Mouse (Mus musculus) kidney, embryonic 14.5 days (tissue): Measurements from ENCODE around the gene Kel. TPM values are rescaled to one million over a fixed set of nuclear protein-coding genes. Genes with fewer than 3 reads are reported as not detected.
A peak's percentile ranks its signal among the peaks of the same experiment; 100 is the strongest.

Experiments used
- ATAC-seq: fragments of 200-750 bp; cut with Nextera tagmentation; 2 replicates; pipeline ENCODE4 v1.8.0; 2017; ENCODE audit warnings: moderate number of reproducible peaks, mild to moderate bottlenecking, moderate TSS enrichment, moderate library complexity; ENCODE audit not compliant: low FRiP score, low TSS enrichment
- H3K27ac ChIP-seq: fragments of 300-500 bp; sonication (generic); 2 replicates; pipeline ENCODE4 v1.5.1; 2014; ENCODE audit warnings: low read depth, mild to moderate bottlenecking, low read length, moderate library complexity, mixed read lengths
- H3K27me3 ChIP-seq: fragments of 300-500 bp; sonication (generic); 2 replicates; pipeline ENCODE4 v1.6.1; 2014; ENCODE audit warnings: mild to moderate bottlenecking, low read length; ENCODE audit not compliant: control insufficient read depth, insufficient read depth
- H3K36me3 ChIP-seq: fragments of 300-500 bp; sonication (generic); 2 replicates; pipeline ENCODE4 v1.6.1; 2014; ENCODE audit warnings: low read length, mixed read lengths; ENCODE audit not compliant: control insufficient read depth, insufficient read depth
- H3K4me1 ChIP-seq: fragments of 300-500 bp; sonication (generic); 2 replicates; pipeline ENCODE4 v1.6.1; 2014; ENCODE audit warnings: low read length, mixed read lengths; ENCODE audit not compliant: control insufficient read depth, insufficient read depth
- H3K4me2 ChIP-seq: fragments of 300-500 bp; sonication (generic); replicated peaks from 2 replicates; pipeline ENCODE4 v1.6.1; 2014; ENCODE audit warnings: low read depth, mild to moderate bottlenecking, low read length
- H3K4me3 ChIP-seq: fragments of 300-500 bp; sonication (generic); 2 replicates; pipeline ENCODE4 v1.5.1; 2014; ENCODE audit warnings: mild to moderate bottlenecking, low read length
- H3K9ac ChIP-seq: fragments of 300-500 bp; sonication (generic); 2 replicates; pipeline ENCODE4 v1.6.1; 2014; ENCODE audit warnings: low read depth, mild to moderate bottlenecking, low read length, moderate library complexity
- H3K9me3 ChIP-seq: fragments of 300-500 bp; sonication (generic); 2 replicates; pipeline ENCODE4 v1.6.1; 2016; ENCODE audit warnings: low read length; ENCODE audit not compliant: control insufficient read depth
- WGBS: fragments of 180-500 bp; shearing (Covaris S2); extraction: QIAGEN DNeasy Blood & Tissue Kit; methylation state at CpG from one replicate; pipeline ENCODE4 v1.1.7; 2014; 5-methylcytosine and 5-hydroxymethylcytosine counted together
- polyA plus RNA-seq: library from polyadenylated mRNA; unstranded; fragments of >200 nt; fragmentation: Nextera tagmentation; extraction: Ambion mirVana; gene quantifications from 2 replicates; pipeline ENCODE4 v1.2.1, GENCODE M21; 2014

The Kel gene
- 1.2 and 1.8 TPM in 2 replicates for polyA plus RNA-seq

- no peak within 1 kb of the TSS for H3K9ac ChIP-seq
- H3K27ac ChIP-seq, result no peak within 1 kb of the TSS
- WGBS, result 38% methylated on average over 1 of the region's 1 CpGs
- H3K9me3 ChIP-seq, result no peaks in the 10 kb centered on the region
- no peak within 1 kb of the TSS for H3K4me2 ChIP-seq
- ATAC-seq, result no peak
- no peaks in the 10 kb centered on the region for H3K27me3 ChIP-seq
- no peaks in the 10 kb centered on the region for H3K4me1 ChIP-seq
- no peak within 1 kb of the TSS for H3K4me3 ChIP-seq
- no peaks in the 10 kb centered on the region for H3K36me3 ChIP-seq
Observed at GRCm38 (mm10) chr6:41704123-41704522, at the start of gene Kel. TSS of gene Kel (minus strand) at chr6:41704339.

- no peaks in the 10 kb centered on the region for H3K36me3 ChIP-seq
- H3K27me3 ChIP-seq, result no peaks in the 10 kb centered on the region
- H3K4me2 ChIP-seq, result no peak overlapping the region
- H3K4me3 ChIP-seq, result no peak overlapping the region
- WGBS, result 78% methylated on average over 5 of the region's 5 CpGs
- no peak overlapping the region for H3K9ac ChIP-seq
- no peaks in the 10 kb centered on the region for H3K4me1 ChIP-seq
- no peak for ATAC-seq
- H3K9me3 ChIP-seq, result no peaks in the 10 kb centered on the region
- H3K27ac ChIP-seq, result no peak overlapping the region
Observed at GRCm38 (mm10) chr6:41744664-41745392, 40.7 kb upstream of the Kel start.

DNA sequence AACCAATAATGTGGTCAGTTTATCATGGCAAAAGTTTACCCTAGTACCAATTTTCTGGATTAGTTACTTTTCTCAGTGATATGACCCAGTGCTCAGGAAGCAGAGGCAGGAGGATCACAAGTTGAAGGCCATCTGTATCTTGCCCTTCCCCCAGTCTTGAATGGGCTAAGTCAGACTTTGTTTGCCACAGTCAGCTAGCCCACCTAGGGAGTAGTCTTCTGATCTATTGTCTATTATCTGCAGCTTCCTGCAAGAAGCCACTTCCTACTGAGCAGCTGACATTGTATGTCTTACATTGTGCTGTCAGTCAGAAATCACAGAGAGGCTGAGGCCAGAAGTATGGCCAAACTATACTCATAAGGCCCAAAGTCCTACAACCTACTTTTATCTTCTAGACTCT is 37.0 kb upstream of the Kel start:
- Histone ChIP-seq H3K27ac (no peak overlapping the region), H3K4me3 (no peak overlapping the region), H3K9me3 (no peaks in the 10 kb centered on the region), H3K4me1 (no peaks in the 10 kb centered on the region), H3K36me3 (no peaks in the 10 kb centered on the region), H3K9ac (no peak overlapping the region), H3K4me2 (no peak overlapping the region), H3K27me3 (no peaks in the 10 kb centered on the region)
- no peak for ATAC-seq

GRCm38 (mm10) chr6:41734719-41735470 is 30.8 kb upstream of the Kel start:
- 92% methylated on average over 5 of the region's 5 CpGs for WGBS
- no peak overlapping the region for H3K4me2 ChIP-seq
- H3K9me3 ChIP-seq, result no peaks in the 10 kb centered on the region
- H3K36me3 ChIP-seq, result no peaks in the 10 kb centered on the region
- H3K27me3 ChIP-seq, result no peaks in the 10 kb centered on the region
- ATAC-seq, result no peak
- H3K27ac ChIP-seq, result no peak overlapping the region
- H3K9ac ChIP-seq, result no peak overlapping the region
- no peak overlapping the region for H3K4me3 ChIP-seq
- H3K4me1 ChIP-seq, result no peaks in the 10 kb centered on the region

- ATAC-seq, result no peak
- H3K36me3 ChIP-seq, result no peaks in the 10 kb centered on the region
- H3K9me3 ChIP-seq, result no peaks in the 10 kb centered on the region
- no peaks in the 10 kb centered on the region for H3K27me3 ChIP-seq
- no peak overlapping the region for H3K4me3 ChIP-seq
- 88% methylated on average over 1 of the region's 1 CpGs for WGBS
- no peaks in the 10 kb centered on the region for H3K4me1 ChIP-seq
- no peak overlapping the region for H3K9ac ChIP-seq
- H3K4me2 ChIP-seq, result no peak overlapping the region
- no peak overlapping the region for H3K27ac ChIP-seq
Observed at GRCm38 (mm10) chr6:41727989-41728609, 24.0 kb upstream of the Kel start.

DNA sequence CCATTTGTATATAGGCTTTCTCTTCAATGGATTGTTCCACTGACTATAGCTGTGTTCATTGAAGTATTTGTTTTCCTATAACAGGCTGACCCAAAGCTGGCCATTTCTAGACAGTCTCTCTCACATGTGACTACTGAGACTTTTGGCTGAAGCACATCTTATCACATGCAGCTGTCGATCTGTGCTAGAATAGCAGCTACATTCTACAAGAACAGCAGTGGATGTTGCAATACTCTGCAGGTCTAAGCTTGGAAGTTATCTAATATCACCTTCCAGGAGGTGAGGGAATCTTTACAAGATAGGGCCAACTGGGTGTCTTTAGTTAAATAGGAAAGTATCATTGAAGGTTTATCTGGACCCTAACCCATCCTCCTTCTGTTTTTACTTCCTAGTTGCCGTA is 17.3 kb upstream of the Kel start:
- Histone ChIP-seq H3K4me2 (no peak overlapping the region), H3K4me3 (no peak overlapping the region), H3K27me3 (no peaks in the 10 kb centered on the region), H3K9ac (no peak overlapping the region), H3K4me1 (no peaks in the 10 kb centered on the region), H3K9me3 (no peaks in the 10 kb centered on the region), H3K36me3 (no peaks in the 10 kb centered on the region), H3K27ac (no peak overlapping the region)
- no peak for ATAC-seq
- whole genome bisulfite sequencing, result 85% methylated on average over 2 of the region's 2 CpGs

DNA sequence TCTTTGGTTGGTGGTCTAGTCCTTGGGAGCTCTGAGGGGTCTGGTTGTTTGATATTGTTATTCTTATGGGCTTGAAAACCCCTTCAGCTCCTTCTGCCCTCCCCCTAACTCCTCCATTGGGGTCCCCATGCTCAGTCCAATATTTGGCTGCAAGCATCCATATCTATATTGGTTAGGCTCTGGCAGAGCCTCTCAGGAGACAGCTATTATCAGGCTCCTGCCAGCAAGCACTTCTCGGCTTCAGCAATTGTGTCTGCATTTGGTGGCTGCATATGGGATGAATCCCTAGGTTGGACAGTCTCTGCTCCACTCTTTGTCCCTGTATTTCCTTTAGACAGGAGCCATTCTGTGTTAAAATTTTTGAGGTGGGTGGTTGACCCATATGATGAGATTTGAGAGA is 6.1 kb upstream of the Kel start:
- no peak for ATAC-seq
- H3K9me3 ChIP-seq, result no peaks in the 10 kb centered on the region
- H3K4me3 ChIP-seq, result no peak overlapping the region
- no peak overlapping the region for H3K27ac ChIP-seq
- no peak overlapping the region for H3K9ac ChIP-seq
- H3K4me1 ChIP-seq, result no peaks in the 10 kb centered on the region
- no peaks in the 10 kb centered on the region for H3K36me3 ChIP-seq
- 89% methylated on average over 1 of the region's 1 CpGs for WGBS
- no peaks in the 10 kb centered on the region for H3K27me3 ChIP-seq
- no peak overlapping the region for H3K4me2 ChIP-seq

- H3K27me3 ChIP-seq, result no peaks in the 10 kb centered on the region
- H3K4me2 ChIP-seq, result no peak overlapping the region
- H3K9me3 ChIP-seq, result no peaks in the 10 kb centered on the region
- H3K9ac ChIP-seq, result no peak overlapping the region
- no peak for ATAC-seq
- H3K4me3 ChIP-seq, result no peak overlapping the region
- no peak overlapping the region for H3K27ac ChIP-seq
- H3K4me1 ChIP-seq, result no peaks in the 10 kb centered on the region
- H3K36me3 ChIP-seq, result no peaks in the 10 kb centered on the region
- WGBS, result 92% methylated on average over 7 of the region's 7 CpGs
Observed at GRCm38 (mm10) chr6:41706275-41706674, 2.1 kb upstream of the Kel start.

- 81% methylated on average over 2 of the region's 2 CpGs for WGBS
- H3K4me2 ChIP-seq, result no peak overlapping the region
- no peak overlapping the region for H3K27ac ChIP-seq
- H3K27me3 ChIP-seq, result no peaks in the 10 kb centered on the region
- ATAC-seq, result 0 out of 2 replicates have a peak, but pooled peaks have one; percentile 16
- H3K36me3 ChIP-seq, result no peaks in the 10 kb centered on the region
- no peak overlapping the region for H3K4me3 ChIP-seq
- H3K4me1 ChIP-seq, result no peaks in the 10 kb centered on the region
- no peaks in the 10 kb centered on the region for H3K9me3 ChIP-seq
- H3K9ac ChIP-seq, result no peak overlapping the region
Observed at GRCm38 (mm10) chr6:41702928-41703327, 1.2 kb downstream of the Kel start.
